Mouse (Mus musculus) limb, embryonic 11.5 days (tissue): ENCODE measurements at regions not wholly inside any gene's neighbourhood (a gene's known extent, or its start where the extent isn't known, plus 50 kb on each side); places are given as distances from the start of the nearest gene placed in this dataset.

Experiments used
- ATAC-seq: fragments of 200-750 bp; cut with Nextera tagmentation; 2 replicates; pipeline ENCODE4 v1.8.0; 2017; ENCODE audit warnings: low read depth; ENCODE audit not compliant: insufficient number of reproducible peaks, low FRiP score, low TSS enrichment
- DNase-seq: peaks from one replicate; pipeline ENCODE4 v3.0.0-alpha.2; 2015; ENCODE audit warnings: low spot score
- H3K27ac ChIP-seq: fragments of 300-500 bp; sonication (generic); replicated peaks from 2 replicates; pipeline ENCODE4 v1.5.1; 2014; ENCODE audit warnings: low read depth, mild to moderate bottlenecking, low read length
- H3K27me3 ChIP-seq: fragments of 300-500 bp; sonication (generic); 2 replicates; pipeline ENCODE4 v1.6.1; 2014; ENCODE audit warnings: mild to moderate bottlenecking, low read length, mixed read lengths; ENCODE audit not compliant: control insufficient read depth, insufficient read depth
- H3K36me3 ChIP-seq: fragments of 300-500 bp; sonication (generic); 2 replicates; pipeline ENCODE4 v1.6.1; 2014; ENCODE audit warnings: mild to moderate bottlenecking, low read length, moderate library complexity, mixed read lengths; ENCODE audit not compliant: control insufficient read depth, insufficient read depth
- H3K4me1 ChIP-seq: fragments of 300-500 bp; sonication (generic); 2 replicates; pipeline ENCODE4 v1.6.1; 2014; ENCODE audit warnings: low read length, mixed read lengths; ENCODE audit not compliant: control insufficient read depth, insufficient read depth
- H3K4me2 ChIP-seq: fragments of 300-500 bp; sonication (generic); 2 replicates; pipeline ENCODE4 v1.6.1; 2014; ENCODE audit warnings: low read depth, mild to moderate bottlenecking, moderate library complexity; ENCODE audit not compliant: severe bottlenecking
- H3K4me3 ChIP-seq: fragments of 300-500 bp; sonication (generic); 2 replicates; pipeline ENCODE4 v1.5.1; 2014; ENCODE audit warnings: low read depth, low read length
- H3K9ac ChIP-seq: fragments of 300-500 bp; sonication (generic); 2 replicates; pipeline ENCODE4 v1.6.1; 2014; ENCODE audit warnings: mild to moderate bottlenecking, low read length
- H3K9me3 ChIP-seq: fragments of 300-500 bp; sonication (generic); 2 replicates; pipeline ENCODE4 v1.6.1; 2016; ENCODE audit warnings: low read length; ENCODE audit not compliant: control insufficient read depth
- WGBS: fragments of 180-500 bp; shearing (Covaris S2); extraction: QIAGEN DNeasy Blood & Tissue Kit; methylation state at CpG from one replicate; pipeline ENCODE4 v1.1.7; 2014; 5-methylcytosine and 5-hydroxymethylcytosine counted together

GRCm38 (mm10) chr3:19059906-19060870 lies 568.3 kb downstream of the 1700064H15Rik start:
- Histone ChIP-seq H3K36me3 (no peaks in the 10 kb centered on the region), H3K27me3 (no peaks in the 10 kb centered on the region), H3K4me2 (no peak overlapping the region), H3K9ac (no peak overlapping the region), H3K27ac (no peak overlapping the region), H3K4me3 (no peak overlapping the region), H3K9me3 (no peaks in the 10 kb centered on the region), H3K4me1 (no peaks in the 10 kb centered on the region)
- DNase-seq (peak; percentile 43), ATAC-seq (no peak)
- 39% methylated on average over 15 of the region's 17 CpGs for WGBS

GRCm38 (mm10) chr3:19061488-19062248 lies 566.8 kb downstream of the 1700064H15Rik start:
- H3K36me3 ChIP-seq, result no peaks in the 10 kb centered on the region
- H3K27ac ChIP-seq, result no peak overlapping the region
- no peak overlapping the region for H3K9ac ChIP-seq
- WGBS, result 45% methylated on average over 11 of the region's 14 CpGs
- H3K4me1 ChIP-seq, result no peaks in the 10 kb centered on the region
- H3K4me2 ChIP-seq, result no peak overlapping the region
- H3K4me3 ChIP-seq, result no peak overlapping the region
- DNase-seq (peak; percentile 27), ATAC-seq (peak; percentile 57; the same call in 1 of the 2 replicates)
- no peaks in the 10 kb centered on the region for H3K27me3 ChIP-seq
- no peaks in the 10 kb centered on the region for H3K9me3 ChIP-seq

- peak; percentile 69 for DNase-seq
- Histone ChIP-seq H3K27ac (no peak overlapping the region), H3K9ac (no peak overlapping the region), H3K36me3 (no peaks in the 10 kb centered on the region), H3K4me3 (no peak overlapping the region), H3K4me1 (no peaks in the 10 kb centered on the region), H3K27me3 (no peaks in the 10 kb centered on the region), H3K4me2 (no peak overlapping the region), H3K9me3 (no peaks in the 10 kb centered on the region)
- ATAC-seq, result peak; percentile 51; the same call in 1 of the 2 replicates
- 38% methylated on average over 6 of the region's 6 CpGs for WGBS
Observed at GRCm38 (mm10) chr3:19062249-19062859, 566.1 kb downstream of the 1700064H15Rik start.

GRCm38 (mm10) chr3:19067141-19067757 lies 561.2 kb downstream of the 1700064H15Rik start:
- Histone ChIP-seq H3K36me3 (no peaks in the 10 kb centered on the region), H3K4me2 (no peak overlapping the region), H3K27me3 (no peaks in the 10 kb centered on the region), H3K4me3 (no peak overlapping the region), H3K4me1 (no peaks in the 10 kb centered on the region), H3K9me3 (no peaks in the 10 kb centered on the region), H3K27ac (no peak overlapping the region), H3K9ac (no peak overlapping the region)
- no peak for ATAC-seq
- no peak for DNase-seq
- 79% methylated on average over 3 of the region's 3 CpGs for WGBS
